Mouse (Mus musculus): ENCODE measurements around the gene 2010111I01Rik.

The 2010111I01Rik gene

GRCm38 (mm10) chr13:63150470-63151020 lies 185.9 kb downstream of the 2010111I01Rik start:
- no peak for DNase-seq (ENCODE audit: low read depth, low spot score)

- DNase-seq (ENCODE audit: low read depth, low spot score) = no peak
Measured at GRCm38 (mm10) chr13:63151028-63151738, 186.5 kb downstream of the 2010111I01Rik start.

GRCm38 (mm10) chr13:63152498-63152897 lies 187.8 kb downstream of the 2010111I01Rik start:
- no peak for DNase-seq (ENCODE audit: low read depth, low spot score)

- DNase-seq (ENCODE audit: low read depth, low spot score) = no peak
Measured at GRCm38 (mm10) chr13:63153397-63153796, 188.7 kb downstream of the 2010111I01Rik start.

- DNase-seq (ENCODE audit: low read depth, low spot score) = peak; percentile 80
Measured at GRCm38 (mm10) chr13:63154851-63155571, 190.3 kb downstream of the 2010111I01Rik start.

GRCm38 (mm10) chr13:63156264-63156663 lies 191.6 kb downstream of the 2010111I01Rik start:
- peak; percentile 10 for DNase-seq (ENCODE audit: low read depth, low spot score)

- DNase-seq (ENCODE audit: low read depth, low spot score) = no peak
Measured at GRCm38 (mm10) chr13:63170282-63171073, 205.8 kb downstream of the 2010111I01Rik start.

GRCm38 (mm10) chr13:63171347-63172096 lies 206.8 kb downstream of the 2010111I01Rik start:
- DNase-seq (ENCODE audit: low read depth, low spot score) = no peak

GRCm38 (mm10) chr13:63172097-63172445 lies 207.4 kb downstream of the 2010111I01Rik start:
- no peak for DNase-seq (ENCODE audit: low read depth, low spot score)

GRCm38 (mm10) chr13:63174252-63175020 lies 209.7 kb downstream of the 2010111I01Rik start:
- peak; percentile 52 for DNase-seq (ENCODE audit: low read depth, low spot score)

GRCm38 (mm10) chr13:63176131-63176530 lies 211.4 kb downstream of the 2010111I01Rik start:
- peak; percentile 76 for DNase-seq (ENCODE audit: low read depth, low spot score)

- peak; percentile 97 for DNase-seq (ENCODE audit: low read depth, low spot score)
Measured at GRCm38 (mm10) chr13:63177232-63177631, 212.5 kb downstream of the 2010111I01Rik start.

- no peak for DNase-seq (ENCODE audit: low read depth, low spot score)
Measured at GRCm38 (mm10) chr13:63180641-63181235, 216.0 kb downstream of the 2010111I01Rik start.

GRCm38 (mm10) chr13:63184946-63185345 lies 220.3 kb downstream of the 2010111I01Rik start:
- DNase-seq (ENCODE audit: low read depth, low spot score) = no peak

- no peak for DNase-seq (ENCODE audit: low read depth, low spot score)
Measured at GRCm38 (mm10) chr13:63186217-63186616, 221.5 kb downstream of the 2010111I01Rik start.

GRCm38 (mm10) chr13:63186642-63187041 lies 221.9 kb downstream of the 2010111I01Rik start:
- DNase-seq (ENCODE audit: low read depth, low spot score) = no peak

GRCm38 (mm10) chr13:63187145-63188143 lies 222.8 kb downstream of the 2010111I01Rik start:
- peak; percentile 60 for DNase-seq (ENCODE audit: low read depth, low spot score)

GRCm38 (mm10) chr13:63188306-63188705 lies 223.6 kb downstream of the 2010111I01Rik start:
- peak; percentile 66 for DNase-seq (ENCODE audit: low read depth, low spot score)

GRCm38 (mm10) chr13:63188811-63189210 lies 224.1 kb downstream of the 2010111I01Rik start:
- DNase-seq (ENCODE audit: low read depth, low spot score) = no peak

Data from brain, adult 2 months (tissue).